In the genomic region with DNA sequence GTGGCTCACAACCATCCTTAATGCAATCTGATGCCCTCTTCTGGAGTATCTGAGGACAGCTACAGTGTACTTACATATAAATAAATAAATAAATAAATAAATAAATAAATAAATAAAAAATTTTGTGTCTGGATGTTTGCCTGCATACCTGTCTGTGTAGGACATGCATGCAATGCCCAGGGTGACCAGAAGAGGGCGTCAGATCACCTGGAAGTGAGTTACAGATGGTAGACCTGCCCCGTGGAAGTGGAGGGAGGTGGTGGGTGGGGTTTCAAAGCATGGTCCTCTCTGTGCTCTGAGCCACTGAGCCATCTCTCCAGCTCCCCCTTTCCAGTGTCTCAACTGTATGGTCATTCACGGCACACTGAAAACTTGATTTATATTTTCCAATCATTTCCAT, we compare ENCODE assay signal across 8 mouse cellular contexts. TPM values are rescaled to one million over a fixed set of nuclear protein-coding genes. Genes with fewer than 3 reads are reported as not detected.
A peak's percentile ranks its signal among the peaks of the same experiment; 100 is the strongest.
DNase-seq lines count a peak whose midpoint lies in the region; ATAC-seq and TF ChIP-seq lines count a peak whose summit lies in the region.

No protein-coding gene starts in this region.

- no peak for DNase-seq in heart, postnatal 0 days (ENCODE audit: low spot score)
- DNase-seq in adrenal gland, adult 18-20 months (ENCODE audit: low spot score in 2 of 2): peak; percentile 59 to 72
- DNase-seq in embryonic facial prominence, embryonic 11.5 days (ENCODE audit: low spot score): peak; percentile 36
- DNase-seq in liver, embryonic 11.5 days (ENCODE audit: low spot score): peak; percentile 50
- peak; percentile 54 for DNase-seq in skeletal muscle tissue, adult 2 months (ENCODE audit: low read depth, low spot score)
- DNase-seq in adipocyte (ENCODE audit: low spot score): no peak

- H3K4me1 ChIP-seq in heart, postnatal 0 days (ENCODE audit: control insufficient read depth, insufficient read depth): peaks cover 4% of the 10 kb centered on the region; the same call in 1 of the 2 replicates
- H3K4me1 ChIP-seq in heart, embryonic 11.5 days (ENCODE audit: control insufficient read depth, insufficient read depth, low read length): no peaks in the 10 kb centered on the region
- no peaks in the 10 kb centered on the region for H3K4me1 ChIP-seq in embryonic facial prominence, embryonic 11.5 days (ENCODE audit: control insufficient read depth, insufficient read depth, low read length)
- H3K4me1 ChIP-seq in liver, embryonic 11.5 days (replicated peaks; ENCODE audit: control insufficient read depth, insufficient read depth, low read length): no peaks in the 10 kb centered on the region

- H3K4me2 ChIP-seq in heart, postnatal 0 days (ENCODE audit: low read depth, low read length): no peak overlapping the region
- H3K4me2 ChIP-seq in heart, embryonic 11.5 days: no peak overlapping the region
- H3K4me2 ChIP-seq in embryonic facial prominence, embryonic 11.5 days (ENCODE audit: low read depth, low read length): no peak overlapping the region
- H3K4me2 ChIP-seq in liver, embryonic 11.5 days: no peak overlapping the region

- H3K4me3 ChIP-seq in heart, postnatal 0 days (ENCODE audit: low read depth, low read length): no peak overlapping the region
- H3K4me3 ChIP-seq in heart, embryonic 11.5 days (ENCODE audit: low read depth, low read length): no peak overlapping the region
- no peak overlapping the region for H3K4me3 ChIP-seq in C2C12 (ENCODE audit: insufficient read depth, poor library complexity, severe bottlenecking)
- H3K4me3 ChIP-seq in embryonic facial prominence, embryonic 11.5 days (ENCODE audit: low read depth, low read length): no peak overlapping the region
- H3K4me3 ChIP-seq in liver, embryonic 11.5 days (ENCODE audit: low read depth, low read length): no peak overlapping the region

- H3K79me2 ChIP-seq in C2C12 (ENCODE audit: control insufficient read depth, insufficient read depth): peaks cover 9% of the 10 kb centered on the region

- TF ChIP-seq CTCF in heart, postnatal 0 days (IDR thresholded peaks at IDR 0.05; ENCODE audit: low read depth): peak; percentile 53
- peak; percentile 29 for TF ChIP-seq CTCF in C2C12 (IDR thresholded peaks at IDR 0.05; ENCODE audit: control insufficient read depth, insufficient read depth, insufficient read length)

- H3K9ac ChIP-seq in heart, postnatal 0 days (replicated peaks; ENCODE audit: low read depth, low read length): no peak overlapping the region
- H3K9ac ChIP-seq in heart, embryonic 11.5 days (ENCODE audit: low read depth, low read length): no peak overlapping the region
- no peak overlapping the region for H3K9ac ChIP-seq in embryonic facial prominence, embryonic 11.5 days (replicated peaks; ENCODE audit: low read length)
- no peak overlapping the region for H3K9ac ChIP-seq in liver, embryonic 11.5 days (ENCODE audit: low read depth, low read length)

- H3K27me3 ChIP-seq in heart, postnatal 0 days (ENCODE audit: control insufficient read depth, insufficient read depth, low read length): no peaks in the 10 kb centered on the region
- H3K27me3 ChIP-seq in heart, embryonic 11.5 days (ENCODE audit: control insufficient read depth, insufficient read depth, low read length): no peaks in the 10 kb centered on the region
- no peaks in the 10 kb centered on the region for H3K27me3 ChIP-seq in C2C12 (ENCODE audit: control insufficient read depth, insufficient read depth, insufficient read length)
- no peaks in the 10 kb centered on the region for H3K27me3 ChIP-seq in embryonic facial prominence, embryonic 11.5 days (ENCODE audit: control insufficient read depth, insufficient read depth, low read length)
- no peaks in the 10 kb centered on the region for H3K27me3 ChIP-seq in liver, embryonic 11.5 days (replicated peaks; ENCODE audit: control insufficient read depth, insufficient read depth, low read length)

- H3K36me3 ChIP-seq in heart, postnatal 0 days (replicated peaks; ENCODE audit: control insufficient read depth, insufficient read depth, low read length): peaks cover 36% of the 10 kb centered on the region
- H3K36me3 ChIP-seq in heart, embryonic 11.5 days (ENCODE audit: control insufficient read depth, insufficient read depth, low read length): peaks cover 15% of the 10 kb centered on the region
- H3K36me3 ChIP-seq in C2C12 (ENCODE audit: control insufficient read depth, insufficient read depth): peaks cover 13% of the 10 kb centered on the region
- H3K36me3 ChIP-seq in embryonic facial prominence, embryonic 11.5 days (replicated peaks; ENCODE audit: control insufficient read depth, insufficient read depth, low read depth, low read length): no peaks in the 10 kb centered on the region; the same call in 1 of the 2 replicates
- H3K36me3 ChIP-seq in liver, embryonic 11.5 days (ENCODE audit: control insufficient read depth, insufficient read depth, low read length): peaks cover 26% of the 10 kb centered on the region

- no peak for TF ChIP-seq EP300 in heart, postnatal 0 days (IDR thresholded peaks at IDR 0.05; ENCODE audit: low read depth)

- no peak for ATAC-seq in heart, postnatal 0 days (ENCODE audit: insufficient read depth, low read depth)
- no peak for ATAC-seq in heart, embryonic 11.5 days (replicated peaks; ENCODE audit: insufficient number of reproducible peaks, low FRiP score, low TSS enrichment)
- ATAC-seq in embryonic facial prominence, embryonic 11.5 days (replicated peaks; ENCODE audit: insufficient number of reproducible peaks, low FRiP score, low TSS enrichment, low read depth): no peak
- no peak for ATAC-seq in liver, embryonic 11.5 days (replicated peaks; ENCODE audit: low FRiP score)

- no peaks in the 10 kb centered on the region for H3K79me3 ChIP-seq in C2C12 (ENCODE audit: low read depth)

- no peak overlapping the region for H3K27ac ChIP-seq in heart, postnatal 0 days (ENCODE audit: low read depth)
- no peak overlapping the region for H3K27ac ChIP-seq in heart, embryonic 11.5 days (ENCODE audit: low read depth, low read length)
- no peak overlapping the region for H3K27ac ChIP-seq in embryonic facial prominence, embryonic 11.5 days (replicated peaks; ENCODE audit: low read depth, low read length)
- H3K27ac ChIP-seq in liver, embryonic 11.5 days (ENCODE audit: low read depth, low read length): no peak overlapping the region

- no peaks in the 10 kb centered on the region for H3K9me3 ChIP-seq in heart, postnatal 0 days (replicated peaks; ENCODE audit: control insufficient read depth, low read length)
- no peaks in the 10 kb centered on the region for H3K9me3 ChIP-seq in heart, embryonic 11.5 days (replicated peaks; ENCODE audit: control insufficient read depth, low read length)
- H3K9me3 ChIP-seq in embryonic facial prominence, embryonic 11.5 days (replicated peaks; ENCODE audit: control insufficient read depth, low read length): no peaks in the 10 kb centered on the region
- H3K9me3 ChIP-seq in liver, embryonic 11.5 days (ENCODE audit: control insufficient read depth, low read length): no peaks in the 10 kb centered on the region

- no peak overlapping the region for H3ac ChIP-seq in C2C12 (ENCODE audit: control insufficient read depth, insufficient read length, low read depth)

- WGBS in heart, postnatal 0 days: 46% methylated on average over 3 of the region's 3 CpGs
- 47% methylated on average over 3 of the region's 3 CpGs for WGBS in heart, embryonic 11.5 days (ENCODE audit: insufficient replicate concordance)
- WGBS in embryonic facial prominence, embryonic 11.5 days: 54% methylated on average over 3 of the region's 3 CpGs
- 40% methylated on average over 3 of the region's 3 CpGs for WGBS in liver, embryonic 11.5 days

TF ChIP-seq in C2C12, 6 proteins besides CTCF, POLR2A, EP300 and RAD21:
- TF ChIP-seq FOSL1 (IDR thresholded peaks at IDR 0.05; ENCODE audit: insufficient read depth, low read length, poor library complexity, severe bottlenecking) (no peak), CEBPB (IDR thresholded peaks at IDR 0.05; ENCODE audit: low read depth) (no peak), USF1 (IDR thresholded peaks at IDR 0.05; ENCODE audit: low read depth) (no peak), MYOD1 (IDR thresholded peaks at IDR 0.05; ENCODE audit: control insufficient read depth, insufficient read length, low read depth) (no peak), MYOG (IDR thresholded peaks at IDR 0.05; ENCODE audit: control insufficient read depth, extremely low read depth, insufficient read length) (no peak), MAX (IDR thresholded peaks at IDR 0.05) (no peak)

RNA-seq across cellular contexts. Expression of a gene that starts 6.2 kb away (rescaled TPM):
- 40.1 and 53.5 TPM in 2 replicates for total RNA-seq in heart, postnatal 0 days (2014; rRNA removed; ENCODE audit: low replicate concordance)
- polyA plus RNA-seq in heart, postnatal 0 days (2015; fragmentation: Nextera tagmentation; extraction: Ambion mirVana): 21.2 and 21.5 TPM in 2 replicates
- 22.9 and 25.7 TPM in 2 replicates for polyA plus RNA-seq in heart, embryonic 11.5 days (2014; fragmentation: Nextera tagmentation; extraction: Ambion mirVana)
- polyA plus RNA-seq in C2C12 (2012; fragmentation: generic; extraction: Trizol): 19.0 TPM
- total RNA-seq in adrenal gland, adult 18-20 months (2021): 10 to 100 TPM; 49.3 to 54.2 TPM
- 15.7 and 18.6 TPM in 2 replicates for polyA plus RNA-seq in embryonic facial prominence, embryonic 11.5 days (2014; fragmentation: Nextera tagmentation; extraction: Ambion mirVana)
- polyA plus RNA-seq in liver, embryonic 11.5 days (2014; fragmentation: Nextera tagmentation; extraction: Ambion mirVana): 32.4 and 33.1 TPM in 2 replicates

RNA-seq across cellular contexts. Expression of a gene that starts 11.0 kb away (rescaled TPM):
- total RNA-seq in heart, postnatal 0 days (2014; rRNA removed; ENCODE audit: low replicate concordance): 17.6 and 18.7 TPM in 2 replicates
- polyA plus RNA-seq in heart, postnatal 0 days (2015; fragmentation: Nextera tagmentation; extraction: Ambion mirVana): 22.3 and 22.5 TPM in 2 replicates
- 29.3 and 29.8 TPM in 2 replicates for polyA plus RNA-seq in heart, embryonic 11.5 days (2014; fragmentation: Nextera tagmentation; extraction: Ambion mirVana)
- 22.3 TPM for polyA plus RNA-seq in C2C12 (2012; fragmentation: generic; extraction: Trizol)
- 10 to 100 TPM; 30.3 to 36.6 TPM for total RNA-seq in adrenal gland, adult 18-20 months (2021)
- polyA plus RNA-seq in embryonic facial prominence, embryonic 11.5 days (2014; fragmentation: Nextera tagmentation; extraction: Ambion mirVana): 40.1 and 42.7 TPM in 2 replicates
- 26.7 and 31.2 TPM in 2 replicates for polyA plus RNA-seq in liver, embryonic 11.5 days (2014; fragmentation: Nextera tagmentation; extraction: Ambion mirVana)

RNA-seq across cellular contexts. Expression of a gene that starts 47.1 kb away (rescaled TPM):
- total RNA-seq in heart, postnatal 0 days (2014; rRNA removed; ENCODE audit: low replicate concordance): 71.3 and 71.6 TPM in 2 replicates
- 62.7 and 66.3 TPM in 2 replicates for polyA plus RNA-seq in heart, postnatal 0 days (2015; fragmentation: Nextera tagmentation; extraction: Ambion mirVana)
- polyA plus RNA-seq in heart, embryonic 11.5 days (2014; fragmentation: Nextera tagmentation; extraction: Ambion mirVana): 72.0 and 75.8 TPM in 2 replicates
- 51.0 TPM for polyA plus RNA-seq in C2C12 (2012; fragmentation: generic; extraction: Trizol)
- total RNA-seq in adrenal gland, adult 18-20 months (2021): 10 to 100 TPM; 67.0 to 72.6 TPM
- 88.0 and 91.6 TPM in 2 replicates for polyA plus RNA-seq in embryonic facial prominence, embryonic 11.5 days (2014; fragmentation: Nextera tagmentation; extraction: Ambion mirVana)
- 68.7 and 73.8 TPM in 2 replicates for polyA plus RNA-seq in liver, embryonic 11.5 days (2014; fragmentation: Nextera tagmentation; extraction: Ambion mirVana)

Comparison
In these comparisons a context has a peak if more than half of its experiments do, and no peak if none do; other contexts are left out.
1. DNase-seq: peak in adrenal gland, adult 18-20 months (2 of 2), embryonic facial prominence, embryonic 11.5 days (single experiment), liver, embryonic 11.5 days (single experiment) and skeletal muscle tissue, adult 2 months (single experiment); none in heart, postnatal 0 days (single experiment) and adipocyte (single experiment).